Mouse (Mus musculus) neutrophil, adult 5-6 weeks (primary cell): ENCODE data around the gene Gatad2b. TPM values are rescaled to one million over a fixed set of nuclear protein-coding genes. Genes with fewer than 3 reads are reported as not detected.
"Not testable (repeated sequence)": the region's sequence is repeated elsewhere in the genome, so short reads cannot be mapped to it uniquely, and the experiment has no call there.

Source experiments
- ATAC-seq: fragments of 151-379, 151-347 bp; 2 replicates; pipeline ENCODE4 v1.8.0; 2017; ENCODE audit warnings: mild to moderate bottlenecking, moderate TSS enrichment; ENCODE audit not compliant: insufficient number of reproducible peaks, poor library complexity, low FRiP score, severe bottlenecking; ENCODE audit errors: extremely low read depth
- total RNA-seq: library from RNA; stranded (forward); fragments of 200-1000 nt; gene quantifications from 2 replicates; pipeline ENCODE4 v1.2.3, GENCODE M21; 2017

Gatad2b gene
- total RNA-seq, 1 experiment from 2014 or later, result 64.1 TPM

DNA sequence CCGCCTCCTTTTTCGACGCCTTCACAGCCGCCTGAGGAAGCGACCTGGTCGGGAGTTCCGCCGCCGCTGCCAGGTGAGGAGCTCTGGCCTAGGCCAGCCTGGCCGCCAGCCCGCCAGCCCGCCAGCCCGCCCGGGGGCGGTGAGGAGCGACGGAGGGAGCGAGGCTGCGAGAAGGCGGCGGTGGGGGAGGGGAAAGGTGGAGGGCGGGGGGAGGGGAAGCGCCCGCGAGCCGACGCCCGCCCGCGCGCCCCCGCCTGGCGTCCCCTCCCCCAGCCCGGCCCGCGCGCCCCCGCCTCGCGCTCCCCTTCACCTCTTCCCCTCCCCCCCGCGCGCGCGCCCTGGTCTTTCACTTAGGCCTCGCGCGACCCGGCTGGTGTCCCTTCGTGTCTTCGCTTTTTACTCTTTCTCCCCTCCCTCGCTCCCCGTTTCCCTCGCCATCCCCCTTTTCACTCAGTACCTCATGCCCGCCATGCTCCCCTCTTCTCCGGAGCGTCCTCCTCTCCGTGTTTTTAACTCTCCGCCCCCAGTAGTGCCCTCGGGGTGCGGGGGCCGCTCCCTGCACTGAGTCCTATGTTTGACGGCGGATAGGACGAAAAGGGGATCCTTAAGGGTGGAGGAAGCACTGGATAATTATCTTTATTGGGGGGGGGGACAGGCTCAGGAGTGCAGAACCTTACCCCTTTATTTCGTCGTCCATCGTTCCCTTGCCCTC lies 530 bp downstream of the Gatad2b start:
- ATAC-seq, result no peak

DNA sequence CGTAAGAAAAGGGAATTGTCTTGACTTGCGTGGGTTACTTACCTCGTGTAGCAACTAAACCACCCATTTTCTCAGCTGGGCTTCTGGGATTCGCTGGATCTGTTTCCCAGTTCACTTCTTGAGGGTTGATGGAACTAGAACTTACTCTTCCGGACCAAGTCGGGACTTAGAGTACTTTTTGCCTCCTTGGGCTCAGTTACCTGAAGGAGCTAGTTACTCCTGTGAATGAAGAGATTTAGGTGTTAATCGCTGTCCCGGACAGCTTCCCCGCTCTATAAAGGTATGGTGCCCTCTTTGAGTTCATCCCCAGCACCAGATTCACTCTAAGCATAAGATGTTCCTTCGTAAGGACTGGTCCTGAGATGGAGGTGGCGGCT lies 1.1 kb downstream of the Gatad2b start:
- ATAC-seq, result no peak

DNA sequence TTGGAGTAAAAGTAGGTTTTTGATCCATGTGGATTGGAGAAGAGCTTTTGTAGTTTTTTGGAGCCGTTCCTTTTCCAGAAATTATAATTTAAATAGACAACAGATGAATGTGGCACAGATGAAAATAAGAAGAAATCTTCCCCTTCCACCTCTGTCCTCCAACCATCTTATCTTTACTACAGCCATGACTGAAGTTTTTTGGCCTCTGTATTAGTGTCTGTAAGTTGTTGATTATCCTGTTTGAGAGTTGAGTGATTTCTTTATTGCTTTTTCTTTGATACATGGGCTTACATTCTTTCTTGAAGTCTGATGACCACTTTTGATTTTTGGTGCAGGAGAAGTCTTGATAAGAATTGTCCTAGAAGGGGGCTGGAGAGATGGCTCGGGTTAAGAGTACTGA lies 1.7 kb downstream of the Gatad2b start:
- no peak for ATAC-seq

DNA sequence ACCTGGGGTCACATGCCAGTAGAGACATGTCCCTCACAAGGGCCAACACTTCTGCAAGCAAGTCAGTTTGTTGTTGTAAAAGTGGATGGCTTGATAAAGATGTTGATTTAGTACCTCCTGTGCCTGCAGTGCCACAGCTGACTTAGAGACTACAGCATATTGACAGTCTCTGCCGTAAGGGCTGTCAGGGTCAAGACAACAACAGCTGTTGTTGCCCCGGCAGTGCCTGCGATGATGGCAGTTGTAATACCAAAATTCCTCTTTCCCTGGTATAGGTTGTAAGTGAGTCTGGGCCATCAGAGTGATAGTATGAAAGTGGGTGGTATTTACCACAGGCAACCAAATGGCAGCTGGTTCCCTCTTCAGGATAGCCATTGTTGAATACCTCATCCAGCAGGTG lies 12.8 kb downstream of the Gatad2b start:
- ATAC-seq, result no peak

DNA sequence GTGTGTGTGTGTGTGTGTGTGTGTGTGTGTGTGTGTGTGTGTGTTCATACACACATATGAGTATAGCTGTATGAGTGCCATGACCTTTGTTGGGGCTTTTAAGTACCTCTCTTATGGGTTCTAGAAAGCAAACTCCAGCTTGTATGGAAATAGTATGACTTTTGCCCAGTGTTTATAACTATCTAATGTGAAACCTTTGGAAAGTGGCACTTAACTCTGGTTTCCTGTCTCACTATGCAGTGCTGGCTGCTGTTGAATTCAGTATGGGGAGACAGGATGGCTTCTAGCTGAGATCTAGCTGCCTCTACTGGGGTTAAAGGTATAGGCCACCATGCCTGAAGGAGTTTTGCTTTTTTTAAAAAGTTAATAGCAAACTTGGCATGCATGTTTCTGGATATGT lies 16.6 kb downstream of the Gatad2b start:
- no peak for ATAC-seq

DNA sequence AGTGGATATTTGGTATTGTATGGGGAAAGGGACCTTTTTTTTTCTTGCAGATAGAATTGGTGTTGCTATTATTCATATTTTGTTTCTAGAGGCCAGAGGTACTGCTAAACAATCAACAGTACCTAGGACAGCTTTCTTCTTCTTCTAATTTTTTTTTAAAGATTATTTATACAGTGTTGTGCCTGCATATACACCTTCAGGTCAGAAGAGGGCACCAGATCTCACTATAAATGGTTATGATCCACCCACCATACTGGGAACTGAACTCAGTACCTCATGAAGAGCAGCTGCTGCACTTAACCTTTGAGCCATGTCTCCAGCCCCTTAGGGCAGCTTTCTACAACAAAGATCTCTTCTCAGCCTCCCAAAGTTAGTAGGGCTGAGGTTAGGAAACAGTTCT lies 20.4 kb downstream of the Gatad2b start:
- ATAC-seq, result peak; percentile 64; the same call in 1 of the 2 replicates

DNA sequence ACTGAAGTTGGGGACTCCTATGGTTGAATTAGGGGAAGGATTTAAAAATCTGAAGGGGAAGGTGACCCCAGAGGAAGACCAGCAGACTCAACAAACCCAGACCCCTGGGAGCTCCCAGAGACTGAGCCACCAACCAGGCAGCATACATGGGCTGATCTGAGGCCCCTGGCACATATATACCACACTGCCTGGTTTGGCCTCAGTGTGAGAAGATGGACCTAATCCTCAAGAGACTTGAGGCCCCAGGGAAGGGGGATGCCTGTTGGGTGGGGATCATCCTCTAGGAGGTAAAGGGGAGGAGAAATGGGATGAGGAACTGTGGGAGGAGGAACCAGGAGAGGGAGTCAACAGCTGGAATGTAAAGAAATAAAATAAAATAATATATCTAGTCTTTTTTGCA lies 21.3 kb downstream of the Gatad2b start:
- no peak for ATAC-seq

DNA sequence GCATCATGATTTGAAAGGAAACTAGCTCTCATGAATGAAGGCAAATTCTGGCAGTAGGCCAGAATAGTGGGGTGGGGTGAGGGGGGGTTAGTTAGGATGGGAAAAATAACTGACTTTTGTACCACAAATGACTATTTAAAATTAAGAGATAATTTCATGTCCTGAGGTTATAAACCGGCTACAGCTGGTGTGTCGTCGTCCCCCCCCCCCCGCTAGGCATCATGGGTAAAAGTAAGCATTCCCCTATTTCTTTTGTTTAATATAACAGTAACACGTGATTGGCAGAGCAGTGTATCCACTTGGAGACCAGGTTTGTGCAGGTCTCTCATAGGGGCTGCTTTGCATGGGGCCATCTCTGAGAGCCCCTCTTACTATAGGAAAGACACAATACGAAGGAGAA lies 29.3 kb downstream of the Gatad2b start:
- ATAC-seq, result no peak

DNA sequence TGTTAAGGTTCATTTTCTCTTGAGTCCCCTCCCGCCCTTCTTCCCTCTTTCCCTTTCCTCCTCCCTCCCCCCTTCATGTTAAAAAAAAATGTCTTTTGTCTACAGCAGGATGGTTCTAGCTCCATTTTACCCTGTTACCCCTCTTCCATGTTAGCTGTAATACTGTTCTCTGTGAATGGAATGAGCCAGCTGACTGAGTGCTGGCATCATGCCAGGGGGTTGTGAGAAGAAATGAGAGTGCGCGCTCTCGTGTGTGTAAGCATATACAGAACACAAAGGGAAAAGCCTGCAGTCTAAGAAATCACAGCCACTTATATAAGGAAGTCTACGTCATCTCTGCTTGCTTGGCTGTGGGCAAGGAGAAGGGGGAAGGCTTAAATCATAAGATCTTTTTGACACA lies 30.1 kb downstream of the Gatad2b start:
- ATAC-seq, result peak; percentile 67; the same call in 1 of the 2 replicates

DNA sequence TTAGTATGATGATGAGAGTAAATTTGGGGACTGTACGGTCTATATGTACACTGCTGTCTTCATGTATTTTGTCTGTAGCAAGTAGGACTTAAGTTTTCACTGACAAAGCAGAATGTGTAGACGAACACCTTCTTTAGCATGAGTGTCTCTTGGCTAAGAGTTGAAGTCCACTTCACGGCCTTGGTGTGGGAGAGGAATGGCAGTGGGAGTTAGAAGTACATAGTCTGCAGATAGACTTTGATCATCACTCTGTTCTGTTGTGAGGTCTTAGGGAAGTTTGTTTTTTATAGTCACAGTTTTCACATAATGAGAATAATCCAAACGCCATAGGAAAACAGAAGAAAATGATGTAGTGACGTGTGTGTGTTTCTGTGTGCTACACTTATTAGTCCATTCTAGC lies 39.5 kb downstream of the Gatad2b start:
- no peak for ATAC-seq

DNA sequence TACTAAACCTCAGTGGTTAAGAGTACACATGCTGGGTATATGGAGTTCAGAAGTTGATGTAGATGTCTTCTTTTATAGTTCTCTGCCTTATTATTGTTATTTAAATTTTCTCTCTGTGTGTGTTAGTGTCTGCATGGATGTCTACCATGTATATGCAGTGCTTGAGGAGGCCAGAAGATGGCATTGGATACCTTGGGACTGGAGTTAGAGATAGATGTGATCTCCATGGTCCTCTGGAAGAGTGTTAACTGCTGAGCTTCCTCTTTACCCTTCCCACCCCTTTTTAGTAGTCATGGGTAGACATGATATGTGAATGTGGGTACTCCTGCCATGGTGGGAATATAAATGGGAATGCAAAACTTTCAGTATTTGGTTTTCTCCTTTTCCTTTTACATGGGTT lies 42.5 kb downstream of the Gatad2b start:
- no peak for ATAC-seq

DNA sequence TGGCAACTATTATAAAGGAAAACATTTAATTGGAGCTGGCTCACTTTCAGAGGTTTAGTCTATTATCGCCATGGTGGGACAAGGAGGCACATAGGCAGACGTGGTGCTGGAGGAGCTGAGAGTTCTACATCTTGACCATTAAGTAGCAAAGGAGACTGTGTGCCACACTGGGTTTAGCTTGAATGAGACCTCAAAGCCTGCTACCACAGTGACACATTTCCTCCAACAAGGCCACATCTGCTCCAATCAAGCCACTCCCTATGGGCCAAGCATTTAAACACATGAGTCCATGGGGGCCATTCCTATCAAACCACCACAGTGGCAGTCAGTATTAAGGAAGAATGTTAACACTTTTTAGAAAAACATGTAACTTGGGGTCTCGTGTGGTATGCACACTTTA lies 45.2 kb downstream of the Gatad2b start:
- ATAC-seq, result no peak

DNA sequence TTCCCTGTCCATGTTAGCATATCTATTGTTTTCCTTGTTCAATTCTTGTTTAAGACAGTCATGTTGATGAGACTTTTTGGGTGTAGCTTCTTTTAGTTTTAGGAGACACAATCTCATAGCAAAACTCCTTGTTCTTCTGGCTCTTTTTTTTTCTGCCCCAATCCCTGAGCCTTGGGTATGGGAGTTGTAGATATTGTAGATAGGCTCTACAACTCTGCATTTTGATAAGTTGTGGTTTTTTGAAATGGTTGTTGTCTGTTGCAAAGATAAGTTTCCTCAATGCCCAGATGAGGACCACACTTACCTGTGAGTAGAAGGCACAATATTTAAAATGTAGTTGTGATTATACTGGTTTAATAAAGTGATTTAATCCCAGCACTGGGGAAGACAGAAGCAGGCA lies 47.2 kb downstream of the Gatad2b start:
- no peak for ATAC-seq

DNA sequence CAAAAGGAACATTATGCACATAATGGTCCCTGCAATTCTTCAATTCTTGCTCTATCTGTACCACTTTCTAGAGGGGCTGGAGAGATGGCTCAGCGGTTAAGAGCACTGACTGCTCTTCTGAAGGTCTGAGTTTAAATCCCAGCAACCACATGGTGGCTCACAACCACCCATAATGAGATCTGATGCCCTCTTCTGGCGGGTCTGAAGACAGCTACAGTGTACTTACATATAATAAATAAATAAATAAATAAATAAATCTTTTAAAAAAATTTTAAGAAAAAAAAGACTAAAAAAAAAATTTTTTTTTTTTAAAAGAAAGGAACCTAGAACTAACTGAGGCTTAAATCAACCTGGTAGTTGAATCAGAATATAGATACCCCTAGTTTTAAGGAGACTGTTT lies 49.9 kb downstream of the Gatad2b start:
- ATAC-seq, result not testable (repeated sequence)

DNA sequence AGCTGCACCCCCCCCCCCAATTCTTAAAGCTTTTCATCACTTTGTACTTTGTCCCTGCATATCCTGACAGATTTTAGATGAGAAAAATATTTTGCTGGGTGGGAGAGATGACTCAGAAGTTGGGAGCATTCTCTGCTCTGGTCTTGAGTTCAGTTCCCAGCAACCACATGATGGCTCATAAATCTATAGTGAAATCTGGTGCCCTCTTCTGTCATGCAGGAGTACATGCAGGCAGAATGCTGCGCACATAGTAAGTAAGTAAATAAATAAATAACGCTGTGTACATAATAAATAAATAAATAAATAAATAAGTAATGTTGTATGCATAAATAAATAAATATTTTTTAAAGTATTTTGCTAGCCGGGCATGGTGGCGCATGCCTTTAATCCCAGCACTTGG lies 54.9 kb downstream of the Gatad2b start:
- ATAC-seq, result no peak

DNA sequence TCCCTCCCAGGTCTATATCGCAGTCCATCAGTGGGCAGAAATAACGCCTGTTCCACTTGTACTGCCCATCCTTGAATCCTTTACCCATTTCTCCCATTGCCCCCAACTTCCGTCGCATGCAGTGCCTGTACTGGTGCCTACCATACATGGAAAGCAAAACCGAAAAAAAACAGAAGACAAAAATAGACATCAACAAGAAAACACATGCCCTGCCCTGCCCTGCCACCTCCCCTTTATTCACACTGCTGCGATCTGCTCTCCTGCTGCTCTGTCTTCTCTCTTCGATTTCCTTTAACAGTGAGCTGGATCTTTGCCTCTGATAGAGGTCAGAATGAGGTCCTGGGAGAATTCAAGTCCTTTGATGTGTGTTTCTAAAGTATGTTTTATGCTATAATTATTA lies 65.0 kb downstream of the Gatad2b start:
- ATAC-seq, result no peak

DNA sequence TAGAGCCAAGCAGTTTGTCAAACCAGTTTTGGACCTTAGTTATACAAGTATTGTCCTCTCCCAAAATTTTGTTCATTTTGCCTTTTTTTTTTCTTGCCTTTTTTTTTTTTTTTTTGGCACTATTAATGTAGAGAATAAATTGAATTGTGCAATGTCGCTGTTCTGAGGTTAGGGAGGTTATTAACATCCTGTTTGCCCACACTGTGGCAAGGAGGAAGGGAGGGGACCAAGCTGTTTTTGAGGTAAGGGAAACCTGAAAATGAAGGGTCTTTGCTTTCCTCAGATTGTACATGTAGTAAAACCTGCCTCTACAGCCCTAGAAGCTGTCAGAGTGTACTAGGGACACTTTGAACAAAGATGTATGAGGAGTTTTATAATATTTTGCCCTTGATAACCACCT lies 66.3 kb downstream of the Gatad2b start:
- ATAC-seq, result no peak

DNA sequence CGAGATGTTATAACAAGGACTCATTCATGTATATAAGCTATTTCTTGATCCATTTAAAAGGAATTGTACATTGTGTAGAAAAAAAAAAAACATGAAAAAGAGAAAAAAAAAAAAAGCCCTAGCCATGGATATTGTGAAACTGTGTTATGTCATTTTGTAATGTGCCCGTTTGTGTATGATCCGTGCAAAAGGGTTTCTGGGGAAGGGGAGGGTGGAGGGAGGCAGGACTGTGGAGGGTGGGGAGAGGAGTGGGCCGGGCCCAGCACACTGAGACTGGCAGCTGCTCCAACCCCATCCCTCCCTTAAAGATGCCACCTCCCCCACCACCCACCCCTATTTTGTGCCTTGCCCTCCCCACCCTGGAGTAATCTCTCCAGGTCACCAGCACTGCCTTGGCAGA lies 68.5 kb downstream of the Gatad2b start:
- ATAC-seq, result no peak

DNA sequence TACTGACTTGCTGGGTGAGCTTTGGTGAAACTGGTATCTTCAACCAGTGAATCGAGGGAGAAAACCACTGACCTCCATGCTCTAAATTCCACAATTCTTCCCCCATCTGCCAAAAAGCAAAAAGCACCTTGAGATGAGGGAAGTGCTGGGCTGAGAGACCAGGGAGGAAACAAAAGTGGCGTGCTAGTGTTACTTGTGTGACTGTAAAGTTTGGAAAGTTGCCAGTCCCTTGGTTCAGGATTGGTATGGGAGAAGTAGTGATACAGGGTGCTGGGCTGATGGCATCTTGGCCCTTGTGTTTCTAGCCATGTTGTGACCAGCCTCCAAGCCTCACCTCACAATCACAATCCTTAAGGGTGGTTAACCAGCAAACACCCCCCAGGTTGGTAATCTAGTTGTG lies 69.4 kb downstream of the Gatad2b start:
- ATAC-seq, result no peak

DNA sequence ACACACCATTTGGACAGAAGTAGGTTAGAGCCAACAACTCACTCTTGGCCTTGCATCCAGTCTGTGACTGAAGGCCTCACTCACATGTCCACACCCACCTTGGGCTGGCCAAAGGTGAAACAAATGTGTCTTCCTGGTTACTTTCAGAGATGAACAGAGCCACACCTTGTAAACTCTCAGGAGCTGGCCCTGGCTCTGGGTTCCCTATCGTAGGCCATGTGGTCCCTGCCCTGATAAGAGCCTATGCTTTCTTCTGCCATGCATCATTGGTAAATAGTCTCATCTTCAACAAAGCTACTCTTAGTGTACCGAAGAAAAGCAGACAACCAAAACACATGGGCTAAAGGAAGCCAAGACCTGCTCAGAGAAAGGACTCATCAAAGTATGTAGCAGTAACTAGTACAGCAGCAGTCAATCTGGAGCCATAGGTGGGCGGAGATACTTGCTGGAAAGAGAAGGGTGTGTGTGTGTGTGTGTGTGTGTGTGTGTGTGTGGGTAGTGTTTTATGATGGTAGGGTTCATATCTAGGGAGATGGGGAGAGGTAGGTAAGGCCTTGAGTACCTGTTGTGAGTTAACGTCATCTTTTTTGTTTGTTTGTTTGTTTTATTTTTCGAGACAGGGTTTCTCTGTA lies 74.1 kb downstream of the Gatad2b start:
- ATAC-seq, result no peak

DNA sequence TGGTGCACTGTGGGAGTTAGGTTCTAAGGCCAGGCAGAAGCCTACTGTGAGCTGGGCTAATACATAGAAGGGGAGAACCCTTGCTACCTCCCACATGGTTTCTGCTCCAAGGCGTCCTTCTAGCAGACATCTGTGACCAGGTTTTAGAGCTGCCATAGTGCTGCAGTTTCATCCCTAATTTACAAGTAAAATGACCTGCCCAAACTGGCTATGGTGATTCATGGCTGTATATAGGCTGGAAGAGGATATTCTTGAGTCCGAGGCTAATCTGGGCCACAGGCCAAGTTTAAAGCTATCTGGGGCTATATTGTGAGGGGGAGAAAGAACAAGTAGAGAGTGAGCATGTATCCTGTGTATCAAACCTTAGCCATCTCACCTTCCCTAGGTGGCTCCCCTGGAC lies 76.1 kb downstream of the Gatad2b start:
- no peak for ATAC-seq
